Mouse (Mus musculus): ENCODE results near the gene Pxdn.

Gene Pxdn

GRCm38 (mm10) chr12:30024264-30024825 is 86.9 kb downstream of the Pxdn start:
- no peak for DNase-seq (ENCODE audit: low spot score)

DNA sequence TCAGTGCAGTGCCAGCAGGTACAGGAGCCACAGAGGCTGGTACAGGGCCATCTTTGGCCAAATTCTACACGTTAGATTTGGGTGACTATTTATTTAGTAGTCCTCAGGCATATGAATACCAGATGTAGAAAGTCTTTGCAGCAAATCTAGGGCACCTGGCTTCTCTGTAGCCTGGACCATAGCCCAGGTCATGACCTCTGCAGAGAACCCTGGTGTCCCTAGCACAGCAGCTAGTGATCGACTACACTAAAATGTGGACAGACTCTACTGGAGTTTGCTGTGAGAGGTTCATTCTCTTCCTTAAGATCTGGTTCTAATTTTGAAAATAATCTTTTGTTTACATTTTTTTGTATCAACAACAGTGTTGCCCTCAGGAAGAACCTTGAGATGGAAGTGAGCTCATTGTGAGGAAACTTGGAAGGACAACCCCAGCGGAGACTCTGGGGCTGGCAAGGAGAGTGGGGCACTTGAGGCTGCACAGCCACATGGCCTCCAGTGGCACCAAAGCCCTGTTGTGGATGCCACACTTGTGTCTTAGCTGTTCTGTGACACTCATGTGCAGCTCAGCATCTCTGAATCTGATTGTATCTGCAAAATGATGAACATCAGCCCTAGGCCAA is 90.4 kb downstream of the Pxdn start:
- DNase-seq (ENCODE audit: low spot score) = no peak

- no peak for DNase-seq (ENCODE audit: low spot score)
These were observed 91.7 kb downstream of the Pxdn start for GRCm38 (mm10) chr12:30029111-30029510.

- DNase-seq (ENCODE audit: low spot score) = no peak
These were observed 93.2 kb downstream of the Pxdn start for GRCm38 (mm10) chr12:30030571-30030970.

DNA sequence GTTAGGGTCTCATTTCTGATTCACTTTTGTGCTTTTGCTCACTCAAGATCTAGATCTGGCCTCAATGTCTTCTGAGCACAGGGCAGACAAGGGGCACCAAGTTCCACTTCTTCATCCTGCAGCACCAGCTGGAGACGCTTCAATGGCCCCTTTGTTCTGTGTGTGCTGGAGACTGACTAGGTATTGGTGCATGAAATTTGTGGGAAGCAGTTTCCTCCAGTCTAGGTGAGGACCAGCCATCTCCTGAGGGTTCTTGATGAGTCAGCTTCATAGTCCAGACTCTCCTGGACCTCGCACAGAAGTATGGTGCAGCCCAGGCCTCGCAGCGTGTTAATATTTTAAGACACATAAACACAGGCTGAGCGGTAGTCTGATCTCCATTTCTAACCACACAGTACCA is 97.3 kb downstream of the Pxdn start:
- no peak for DNase-seq (ENCODE audit: low spot score)

DNA sequence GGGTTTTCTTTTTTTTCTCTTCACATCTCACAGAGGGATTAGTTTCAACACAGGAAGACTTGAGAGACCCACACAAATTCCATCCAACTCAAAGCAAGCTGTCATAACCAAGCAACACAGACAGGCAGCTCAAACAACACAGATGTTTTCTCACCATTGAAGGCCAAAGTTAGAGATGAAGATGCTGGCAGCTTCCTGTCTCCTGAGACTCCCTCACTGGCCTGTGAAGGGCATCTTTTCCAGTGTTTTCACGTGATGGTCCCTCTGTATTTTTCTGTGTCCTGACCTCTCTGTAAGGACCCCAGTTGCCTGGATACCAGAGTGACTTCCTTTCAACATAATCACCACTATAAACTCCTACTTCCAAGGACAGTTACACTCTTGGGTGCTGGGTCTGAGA is 98.0 kb downstream of the Pxdn start:
- no peak for DNase-seq (ENCODE audit: low spot score)

DNA sequence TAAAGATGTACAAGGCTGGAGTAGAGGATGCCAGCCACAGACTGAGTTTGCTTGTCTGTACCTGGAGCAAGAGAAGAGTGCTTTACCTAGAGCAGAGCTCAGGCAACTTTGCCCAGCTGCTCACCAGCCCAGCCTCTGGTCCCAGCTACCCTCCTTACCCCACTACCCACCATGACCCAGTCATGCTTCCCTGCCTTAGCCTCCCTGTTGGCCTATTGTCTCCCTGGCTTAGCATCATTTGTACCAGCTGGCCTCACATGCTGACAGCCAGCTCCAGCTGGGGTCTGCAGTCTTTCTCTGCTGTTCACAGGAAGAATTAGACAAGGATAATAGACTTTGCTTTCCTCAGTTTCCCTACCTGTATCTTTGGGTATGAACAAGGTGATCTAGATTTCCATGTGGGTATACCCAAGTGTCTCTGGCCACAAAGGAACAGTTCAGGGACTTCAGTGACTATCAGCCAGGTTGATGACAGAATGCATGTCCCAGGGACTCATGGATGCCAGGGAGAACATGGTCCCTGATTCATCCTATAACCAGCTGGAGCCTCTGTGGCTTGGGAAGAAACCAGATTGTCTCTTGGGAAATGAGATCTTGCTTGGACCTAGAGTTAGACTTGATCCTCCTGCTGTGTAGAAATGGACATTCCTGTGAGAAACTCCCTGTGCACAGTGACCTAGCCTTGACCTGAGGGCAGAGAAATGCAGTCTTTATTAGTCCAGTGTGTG is 98.6 kb downstream of the Pxdn start:
- no peak for DNase-seq (ENCODE audit: low spot score)

- no peak for DNase-seq (ENCODE audit: low spot score)
These were observed 99.2 kb downstream of the Pxdn start for GRCm38 (mm10) chr12:30036569-30037055.

GRCm38 (mm10) chr12:30039565-30039964 is 102.2 kb downstream of the Pxdn start:
- DNase-seq (ENCODE audit: low spot score) = peak; percentile 39

DNA sequence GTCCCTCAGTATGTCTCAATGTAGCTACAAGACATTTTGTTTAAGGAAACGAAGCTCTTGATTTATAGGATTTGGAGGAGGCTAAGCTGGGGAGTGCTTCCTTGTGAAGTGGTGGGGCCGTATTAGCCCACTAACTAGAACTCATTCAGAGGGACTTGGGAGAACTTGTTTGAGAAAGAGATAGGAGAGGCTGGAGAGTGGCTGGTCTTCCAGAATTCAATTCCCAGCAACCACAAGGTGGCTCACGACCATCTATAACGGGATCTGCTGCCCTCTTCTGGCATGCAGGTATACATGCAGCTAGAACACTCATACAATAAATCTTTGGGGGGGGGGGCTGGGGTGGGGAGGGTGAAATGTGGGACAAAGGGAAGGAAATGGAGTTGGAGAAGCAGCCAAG is 102.7 kb downstream of the Pxdn start:
- no peak for DNase-seq (ENCODE audit: low spot score)

- no peak for DNase-seq (ENCODE audit: low spot score)
These were observed 111.4 kb downstream of the Pxdn start for GRCm38 (mm10) chr12:30048848-30049247.

GRCm38 (mm10) chr12:30049818-30050217 is 112.4 kb downstream of the Pxdn start:
- DNase-seq (ENCODE audit: low spot score) = no peak

GRCm38 (mm10) chr12:30050235-30050634 is 112.8 kb downstream of the Pxdn start:
- DNase-seq (ENCODE audit: low spot score) = peak; percentile 39

DNA sequence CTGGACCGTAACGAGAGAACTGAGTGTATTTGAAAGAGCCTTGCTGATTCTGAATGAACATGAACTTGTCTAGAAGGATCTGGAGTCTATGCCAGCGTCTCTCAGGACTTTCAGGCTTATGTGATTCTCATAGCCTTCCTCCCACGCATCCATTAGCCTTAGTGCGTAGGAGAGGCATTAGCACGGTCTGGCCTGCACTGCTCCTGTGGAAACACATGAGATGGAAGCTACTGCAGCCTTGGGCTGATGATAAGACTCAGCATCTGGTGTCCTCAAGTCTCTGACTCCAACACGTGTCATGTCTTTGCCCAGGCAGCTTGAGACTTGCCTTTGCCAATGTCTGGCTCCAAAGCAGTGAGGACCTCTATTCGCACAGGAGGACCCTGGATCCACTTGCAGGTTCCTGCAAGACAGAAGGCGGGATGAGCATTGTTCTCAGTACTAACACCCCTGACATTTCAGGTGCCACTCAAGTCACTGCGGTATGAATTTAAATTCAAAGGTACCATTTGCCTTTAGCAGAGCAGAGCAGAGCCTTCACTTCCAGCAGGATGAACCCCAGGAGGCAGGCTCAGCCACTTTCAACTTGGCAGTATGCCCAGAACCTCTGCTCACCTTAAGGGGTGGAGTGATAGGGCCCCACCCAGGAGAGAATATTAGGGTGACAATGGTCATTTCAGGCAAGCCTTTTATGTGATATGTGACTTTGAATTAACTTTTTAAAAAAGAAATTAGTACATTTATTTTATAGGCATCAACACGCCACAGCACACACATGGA is 117.5 kb downstream of the Pxdn start:
- DNase-seq (ENCODE audit: low spot score) = no peak

GRCm38 (mm10) chr12:30058044-30058443 is 120.6 kb downstream of the Pxdn start:
- DNase-seq (ENCODE audit: low spot score) = no peak

DNA sequence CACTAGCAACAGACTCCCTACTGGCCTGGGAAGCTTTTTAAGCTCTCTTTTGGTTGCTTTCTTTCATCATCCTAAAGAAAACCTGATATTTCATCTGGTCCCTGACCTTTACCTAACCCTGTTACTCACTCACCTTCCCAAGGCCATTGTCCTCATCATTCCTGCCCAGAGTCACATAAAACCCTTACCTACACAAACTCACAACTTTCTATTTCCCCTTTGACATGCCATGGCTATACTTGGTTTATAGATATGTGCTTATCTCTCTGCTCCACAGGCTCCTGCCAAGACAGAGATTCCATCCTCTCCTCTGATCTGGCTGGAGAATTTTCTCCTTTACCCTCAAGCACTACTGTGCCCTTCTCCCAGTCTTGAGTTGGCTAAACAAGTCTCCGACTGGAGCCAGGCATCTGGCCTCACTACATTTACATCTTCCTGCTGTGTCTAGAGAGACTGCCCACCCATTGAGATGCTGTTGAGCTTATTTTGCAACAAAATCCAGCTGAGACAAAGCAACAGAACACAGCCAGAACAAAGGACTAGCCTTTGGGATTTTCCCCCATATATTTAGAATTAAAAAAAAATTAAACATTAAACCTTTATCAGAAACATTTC is 124.2 kb downstream of the Pxdn start:
- DNase-seq (ENCODE audit: low spot score) = no peak

- DNase-seq (ENCODE audit: low spot score) = no peak
These were observed 124.7 kb downstream of the Pxdn start for GRCm38 (mm10) chr12:30062118-30062505.
